Mouse (Mus musculus): ENCODE measurements around the gene Stat6.
A peak's percentile ranks its signal among the peaks of the same experiment; 100 is the strongest.
"Not testable (repeated sequence)": the region's sequence is repeated elsewhere in the genome, so short reads cannot be mapped to it uniquely, and the experiment has no call there.

Stat6 gene

GRCm38 (mm10) chr10:127645791-127646190, 3.0 kb downstream of the Stat6 start:
- no peak for DNase-seq (ENCODE audit: low read depth, low spot score)

GRCm38 (mm10) chr10:127652906-127653638, 10.3 kb downstream of the Stat6 start:
- no peak for DNase-seq (ENCODE audit: low read depth, low spot score)

- no peak for DNase-seq (ENCODE audit: low read depth, low spot score)
Measured at GRCm38 (mm10) chr10:127654970-127655579, 12.3 kb downstream of the Stat6 start.

GRCm38 (mm10) chr10:127657617-127658016, 14.8 kb downstream of the Stat6 start:
- DNase-seq (ENCODE audit: low read depth, low spot score): not testable (repeated sequence)

- DNase-seq (ENCODE audit: low read depth, low spot score): no peak
Measured at GRCm38 (mm10) chr10:127658076-127658475, 15.3 kb downstream of the Stat6 start.

GRCm38 (mm10) chr10:127659551-127659950, 16.8 kb downstream of the Stat6 start:
- DNase-seq (ENCODE audit: low read depth, low spot score): no peak

GRCm38 (mm10) chr10:127661291-127661914, 18.6 kb downstream of the Stat6 start:
- no peak for DNase-seq (ENCODE audit: low read depth, low spot score)

GRCm38 (mm10) chr10:127661915-127662663, 19.3 kb downstream of the Stat6 start:
- peak; percentile 55 for DNase-seq (ENCODE audit: low read depth, low spot score)

- DNase-seq (ENCODE audit: low read depth, low spot score): no peak
Measured at GRCm38 (mm10) chr10:127662666-127663253, 20.0 kb downstream of the Stat6 start.

GRCm38 (mm10) chr10:127663590-127663989, 20.8 kb downstream of the Stat6 start:
- DNase-seq (ENCODE audit: low read depth, low spot score): no peak

- no peak for DNase-seq (ENCODE audit: low read depth, low spot score)
Measured at GRCm38 (mm10) chr10:127664166-127664565, 21.4 kb downstream of the Stat6 start.

- no peak for DNase-seq (ENCODE audit: low read depth, low spot score)
Measured at GRCm38 (mm10) chr10:127664891-127665290, 22.1 kb downstream of the Stat6 start.

GRCm38 (mm10) chr10:127665366-127666181, 22.8 kb downstream of the Stat6 start:
- DNase-seq (ENCODE audit: low read depth, low spot score): no peak

GRCm38 (mm10) chr10:127666501-127667268, 23.9 kb downstream of the Stat6 start, which contains the start of gene Nemp1:
TSS of gene Nemp1 (plus strand) at chr10:127666901.
- DNase-seq (ENCODE audit: low read depth, low spot score): peak; percentile 91

- DNase-seq (ENCODE audit: low read depth, low spot score): peak; percentile 96
Measured at GRCm38 (mm10) chr10:127667269-127668092, 24.7 kb downstream of the Stat6 start.

GRCm38 (mm10) chr10:127668093-127669050, 25.6 kb downstream of the Stat6 start, which contains the start of gene Nab2:
TSS of gene Nab2 (minus strand) at chr10:127668568.
- DNase-seq (ENCODE audit: low read depth, low spot score): peak; percentile 88

GRCm38 (mm10) chr10:127669170-127669569, 26.4 kb downstream of the Stat6 start:
- no peak for DNase-seq (ENCODE audit: low read depth, low spot score)

GRCm38 (mm10) chr10:127670185-127670584, 27.4 kb downstream of the Stat6 start:
- no peak for DNase-seq (ENCODE audit: low read depth, low spot score)
